Mouse (Mus musculus): ENCODE results near the gene Btaf1. TPM values are rescaled to one million over a fixed set of nuclear protein-coding genes. Genes with fewer than 3 reads are reported as not detected.

The Btaf1 gene
- polyA plus RNA-seq, 1 experiment from 2014 or later, result 5.6 TPM

GRCm38 (mm10) chr19:36904211-36905007, 21.5 kb upstream of the Btaf1 start:
- H3K27ac ChIP-seq, result peak overlapping the region; percentile 77
- peak; percentile 83 for ATAC-seq (replicated peaks; ENCODE audit: insufficient number of reproducible peaks, insufficient read depth, low FRiP score, low read depth)
- H3K36me3 ChIP-seq, result no peaks in the 10 kb centered on the region

DNA sequence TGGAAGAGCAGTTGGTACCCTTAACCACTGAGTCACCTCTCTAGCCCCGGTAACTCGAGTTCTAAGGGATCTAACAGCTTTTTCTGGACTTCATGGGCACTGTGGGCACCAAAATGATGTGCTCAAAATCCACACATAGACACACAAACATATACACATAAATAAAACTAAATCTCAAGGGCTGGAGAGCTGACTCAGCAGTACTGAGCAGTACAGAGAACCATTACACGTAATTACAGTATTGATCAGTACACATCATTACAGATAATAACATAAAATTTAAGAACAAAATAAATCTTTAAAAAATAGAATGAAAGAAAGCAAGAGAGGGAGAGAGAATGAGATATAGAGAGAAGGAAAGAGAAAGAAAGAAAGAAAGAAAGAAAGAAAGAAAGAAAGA, 16.7 kb upstream of the Btaf1 start:
- no peaks in the 10 kb centered on the region for H3K27me3 ChIP-seq
- H3K4me3 ChIP-seq, result no peak overlapping the region
- peaks cover 8% of the 10 kb centered on the region; the same call in 1 of the 2 replicates for H3K4me1 ChIP-seq (replicated peaks)
- ATAC-seq (replicated peaks; ENCODE audit: insufficient number of reproducible peaks, insufficient read depth, low FRiP score, low read depth), result no peak
- no peak overlapping the region for H3K9ac ChIP-seq
- H3K4me2 ChIP-seq, result no peak overlapping the region
- H3K27ac ChIP-seq, result no peak overlapping the region
- 77% methylated on average over 3 of the region's 3 CpGs for whole genome bisulfite sequencing
- H3K36me3 ChIP-seq, result no peaks in the 10 kb centered on the region
- H3K9me3 ChIP-seq (replicated peaks), result no peaks in the 10 kb centered on the region

More at GRCm38 (mm10) chr19:36904211-36905007, 21.5 kb upstream of the Btaf1 start:
- 2% methylated on average over 41 of the region's 41 CpGs for WGBS
- H3K4me2 ChIP-seq, result peak overlapping the region; percentile 85
- peaks cover 6% of the 10 kb centered on the region for H3K4me1 ChIP-seq (replicated peaks)
- peak overlapping the region; percentile 70 for H3K9ac ChIP-seq
- peak overlapping the region; percentile 61 for H3K4me3 ChIP-seq
- no peaks in the 10 kb centered on the region for H3K27me3 ChIP-seq
- H3K9me3 ChIP-seq (replicated peaks), result no peaks in the 10 kb centered on the region

DNA sequence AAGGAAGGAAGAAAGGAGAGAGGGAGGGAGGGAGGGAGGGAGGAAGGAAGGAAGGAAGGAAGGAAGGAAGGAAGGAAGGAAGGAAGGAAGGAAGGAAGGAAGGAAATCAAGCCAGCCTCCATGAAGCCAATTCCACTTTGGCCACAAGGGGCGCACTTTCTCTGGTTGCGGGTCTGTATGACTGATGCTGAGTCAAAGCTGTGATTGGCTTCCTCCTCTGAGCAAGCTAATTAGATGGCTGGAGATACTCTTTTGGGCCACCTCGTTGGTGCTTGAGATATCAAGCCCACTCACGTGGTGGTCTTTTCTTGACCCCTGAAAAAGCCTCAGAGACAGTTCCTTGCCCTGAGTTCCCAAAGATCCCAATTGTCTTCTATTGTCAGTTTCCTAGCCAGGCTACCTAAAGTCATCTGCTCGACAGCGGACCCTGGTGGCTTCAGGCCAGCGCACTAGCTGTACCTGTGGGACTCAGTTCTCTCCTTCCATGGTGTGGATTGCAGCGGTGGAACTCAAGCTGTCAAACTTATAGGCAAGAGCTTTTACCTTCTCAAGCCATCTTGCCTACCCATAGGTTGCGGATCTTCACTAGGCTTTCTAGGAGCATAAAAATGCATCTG, 16.1 kb upstream of the Btaf1 start:
- Histone ChIP-seq H3K4me3 (no peak overlapping the region), H3K4me1 (replicated peaks) (peaks cover 6% of the 10 kb centered on the region; the same call in 1 of the 2 replicates), H3K9ac (no peak overlapping the region), H3K36me3 (no peaks in the 10 kb centered on the region), H3K9me3 (replicated peaks) (no peaks in the 10 kb centered on the region), H3K27me3 (no peaks in the 10 kb centered on the region), H3K27ac (no peak overlapping the region), H3K4me2 (no peak overlapping the region)
- WGBS, result 22% methylated on average over 9 of the region's 9 CpGs
- no peak for ATAC-seq (replicated peaks; ENCODE audit: insufficient number of reproducible peaks, insufficient read depth, low FRiP score, low read depth)

DNA sequence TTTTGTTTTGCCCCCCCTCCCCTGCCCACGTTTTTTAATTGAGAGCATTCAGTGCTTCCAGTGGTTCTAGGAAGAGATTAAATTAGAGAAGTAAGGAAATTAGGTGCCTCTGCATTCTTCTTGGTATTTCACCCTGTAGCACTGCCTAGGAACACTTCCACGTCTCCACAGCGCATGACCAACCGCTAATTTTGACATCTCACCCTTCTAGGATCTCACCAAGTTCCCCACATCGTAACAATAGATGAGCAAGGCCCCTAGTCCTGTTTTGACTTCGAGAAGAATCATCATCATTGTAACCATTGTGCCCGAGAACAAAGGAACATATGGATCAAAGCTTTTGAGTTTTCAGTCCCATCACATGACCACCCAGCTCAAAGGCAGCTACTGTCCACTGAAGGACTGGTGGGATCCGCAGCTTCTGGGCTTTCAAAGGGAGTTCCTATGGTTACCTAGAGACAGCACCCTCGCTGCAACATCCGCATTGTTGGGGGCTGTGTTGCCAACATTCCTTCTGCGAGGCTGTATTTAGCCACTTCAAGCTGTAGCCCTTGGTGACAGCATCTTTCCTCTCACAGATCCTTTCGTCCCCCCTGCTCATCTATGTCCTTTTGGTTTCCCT, 15.3 kb upstream of the Btaf1 start:
- H3K4me2 ChIP-seq, result no peak overlapping the region
- H3K9ac ChIP-seq, result no peak overlapping the region
- no peak overlapping the region for H3K27ac ChIP-seq
- no peak overlapping the region for H3K4me3 ChIP-seq
- H3K9me3 ChIP-seq (replicated peaks), result no peaks in the 10 kb centered on the region
- H3K36me3 ChIP-seq, result no peaks in the 10 kb centered on the region
- ATAC-seq (replicated peaks; ENCODE audit: insufficient number of reproducible peaks, insufficient read depth, low FRiP score, low read depth), result no peak
- 37% methylated on average over 12 of the region's 12 CpGs for WGBS
- H3K4me1 ChIP-seq (replicated peaks), result peaks cover 5% of the 10 kb centered on the region; the same call in 1 of the 2 replicates
- no peaks in the 10 kb centered on the region for H3K27me3 ChIP-seq

- Histone ChIP-seq H3K4me1 (replicated peaks) (peaks cover 7% of the 10 kb centered on the region; the same call in 1 of the 2 replicates), H3K9ac (no peak overlapping the region), H3K27me3 (no peaks in the 10 kb centered on the region), H3K4me2 (no peak overlapping the region), H3K36me3 (no peaks in the 10 kb centered on the region), H3K9me3 (replicated peaks) (no peaks in the 10 kb centered on the region), H3K4me3 (no peak overlapping the region), H3K27ac (no peak overlapping the region)
- 79% methylated on average over 7 of the region's 7 CpGs for WGBS
- no peak for ATAC-seq (replicated peaks; ENCODE audit: insufficient number of reproducible peaks, insufficient read depth, low FRiP score, low read depth)
Observed at GRCm38 (mm10) chr19:36913064-36913463, 12.8 kb upstream of the Btaf1 start.

- no peaks in the 10 kb centered on the region for H3K36me3 ChIP-seq
- H3K27ac ChIP-seq, result no peak overlapping the region
- no peak overlapping the region for H3K4me3 ChIP-seq
- H3K27me3 ChIP-seq, result no peaks in the 10 kb centered on the region
- 82% methylated on average over 4 of the region's 4 CpGs for WGBS
- no peak for ATAC-seq (replicated peaks; ENCODE audit: insufficient number of reproducible peaks, insufficient read depth, low FRiP score, low read depth)
- H3K9ac ChIP-seq, result no peak overlapping the region
- peaks cover 8% of the 10 kb centered on the region for H3K4me1 ChIP-seq (replicated peaks)
- no peaks in the 10 kb centered on the region for H3K9me3 ChIP-seq (replicated peaks)
- H3K4me2 ChIP-seq, result no peak overlapping the region
Observed at GRCm38 (mm10) chr19:36916206-36916605, 9.7 kb upstream of the Btaf1 start.

GRCm38 (mm10) chr19:36916876-36917389, 8.9 kb upstream of the Btaf1 start:
- Histone ChIP-seq H3K4me3 (no peak overlapping the region), H3K9me3 (replicated peaks) (no peaks in the 10 kb centered on the region), H3K9ac (no peak overlapping the region), H3K36me3 (no peaks in the 10 kb centered on the region), H3K27ac (no peak overlapping the region), H3K4me1 (replicated peaks) (peaks cover 8% of the 10 kb centered on the region), H3K4me2 (no peak overlapping the region), H3K27me3 (no peaks in the 10 kb centered on the region)
- 93% methylated on average over 1 of the region's 1 CpGs for WGBS
- ATAC-seq (replicated peaks; ENCODE audit: insufficient number of reproducible peaks, insufficient read depth, low FRiP score, low read depth), result no peak

- under 1% methylated on average over 69 of the region's 85 CpGs for WGBS
- Histone ChIP-seq H3K27me3 (no peaks in the 10 kb centered on the region), H3K4me1 (replicated peaks) (peaks cover 8% of the 10 kb centered on the region), H3K27ac (peak overlapping the region; percentile 96), H3K9ac (peak overlapping the region; percentile 88), H3K36me3 (no peaks in the 10 kb centered on the region), H3K9me3 (replicated peaks) (no peaks in the 10 kb centered on the region), H3K4me2 (peak overlapping the region; percentile 78), H3K4me3 (peak overlapping the region; percentile 86)
- peak; percentile 92 for ATAC-seq (replicated peaks; ENCODE audit: insufficient number of reproducible peaks, insufficient read depth, low FRiP score, low read depth)
Observed at GRCm38 (mm10) chr19:36918441-36919301, 7.2 kb upstream of the Btaf1 start.

GRCm38 (mm10) chr19:36919466-36919865, 6.4 kb upstream of the Btaf1 start, which contains the start of gene Fgfbp3:
Fgfbp3 (minus strand) TSS chr19:36919615.
- peak within 1 kb of the TSS; percentile 96 for H3K27ac ChIP-seq
- whole genome bisulfite sequencing, result 10% methylated on average over 12 of the region's 12 CpGs
- no peak for ATAC-seq (replicated peaks; ENCODE audit: insufficient number of reproducible peaks, insufficient read depth, low FRiP score, low read depth)
- H3K4me3 ChIP-seq, result peak within 1 kb of the TSS; percentile 86
- no peaks in the 10 kb centered on the region for H3K36me3 ChIP-seq
- H3K27me3 ChIP-seq, result no peaks in the 10 kb centered on the region
- H3K9me3 ChIP-seq (replicated peaks), result no peaks in the 10 kb centered on the region
- peaks cover 8% of the 10 kb centered on the region for H3K4me1 ChIP-seq (replicated peaks)
- peak within 1 kb of the TSS; percentile 88 for H3K9ac ChIP-seq
- peak within 1 kb of the TSS; percentile 78 for H3K4me2 ChIP-seq

DNA sequence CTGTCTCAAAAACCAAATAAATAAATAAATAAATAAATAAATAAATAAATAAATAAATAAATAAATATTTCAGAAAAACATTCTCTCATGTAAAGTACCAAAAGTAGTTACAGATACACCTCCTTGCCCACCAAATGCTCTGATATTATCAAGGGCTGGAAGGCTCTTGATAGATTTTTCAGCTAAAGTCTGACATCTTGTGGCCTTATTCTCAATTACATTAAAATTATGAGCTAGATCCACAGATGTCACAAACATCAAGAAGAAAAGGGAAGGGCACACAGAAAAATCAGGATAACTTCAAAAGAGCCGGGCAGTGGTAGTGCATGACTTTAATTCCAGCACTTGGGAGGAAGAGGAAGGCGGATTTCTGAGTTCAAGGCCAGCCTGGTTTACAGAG, 3.9 kb upstream of the Btaf1 start:
- Histone ChIP-seq H3K36me3 (no peaks in the 10 kb centered on the region), H3K9me3 (replicated peaks) (no peaks in the 10 kb centered on the region), H3K9ac (no peak overlapping the region), H3K27ac (no peak overlapping the region), H3K4me1 (replicated peaks) (peaks cover 15% of the 10 kb centered on the region), H3K4me2 (no peak overlapping the region), H3K27me3 (no peaks in the 10 kb centered on the region), H3K4me3 (no peak overlapping the region)
- 31% methylated on average over 2 of the region's 2 CpGs for WGBS
- ATAC-seq (replicated peaks; ENCODE audit: insufficient number of reproducible peaks, insufficient read depth, low FRiP score, low read depth), result no peak
